Comparison of ENCODE assay signal across 9 mouse cellular contexts in genomic region chr4:53227771-53228170, GRCm38 (mm10).
DNase-seq lines count a peak whose midpoint lies in the region; ATAC-seq and TF ChIP-seq lines count a peak whose summit lies in the region.
"Had no signal": no experiment of that assay in that cellular context is flagged by ENCODE, and none has a peak within 500 bp of the region (broad histone marks: within the 10 kb centered on the region; RNA-seq: fewer than 3 reads in every experiment).

No protein-coding gene starts in this region.

- H3K4me1 ChIP-seq in liver, adult 2 months (ENCODE audit: control insufficient read depth, insufficient read depth, low read length): peaks cover 5% of the 10 kb centered on the region
- no peaks in the 10 kb centered on the region for H3K4me1 ChIP-seq in liver, embryonic 12.5 days

- no peak overlapping the region for H3K4me3 ChIP-seq in liver, adult 2 months (ENCODE audit: insufficient read depth, low read depth, low read length)
- no peak overlapping the region for H3K4me3 ChIP-seq in liver, embryonic 12.5 days
- no peak overlapping the region for H3K4me3 ChIP-seq in left cerebral cortex, adult 2 months
- H3K4me3 ChIP-seq: erythroblast, embryonic 14.5 days had no signal

- H3K9me3 ChIP-seq in liver, embryonic 12.5 days (replicated peaks): no peaks in the 10 kb centered on the region

- DNase-seq in liver, adult 2 months (ENCODE audit: extremely low read depth, low read depth, low spot score): peak; percentile 82
- peak; percentile 95 for DNase-seq in Muller cell, postnatal 12 days (ENCODE audit: inconsistent ontology term)
- peak; percentile 93 for DNase-seq in fat pad, adult 2 months (ENCODE audit: extremely low read depth, low read depth, low spot score)
- peak; percentile 57 for DNase-seq in naive thymus-derived CD4-positive, alpha-beta T cell, adult 2 months (ENCODE audit: low read depth)
- DNase-seq in kidney, adult 18-20 months: no peak
- DNase-seq in testis, postnatal 10 days (ENCODE audit: low spot score): no peak
- no peak for DNase-seq in left cerebral cortex, adult 2 months (ENCODE audit: extremely low spot score in 1 of 2, low spot score in 2 of 2)

- 21% methylated on average over 8 of the region's 8 CpGs for WGBS in liver, adult 2 months
- WGBS in liver, embryonic 12.5 days (ENCODE audit: insufficient replicate concordance): 26% methylated on average over 8 of the region's 8 CpGs

- no peak for ATAC-seq in liver, embryonic 12.5 days

- H3K27me3 ChIP-seq in liver, adult 2 months (ENCODE audit: control insufficient read depth, insufficient read depth, low read length): no peaks in the 10 kb centered on the region
- H3K27me3 ChIP-seq in liver, embryonic 12.5 days (replicated peaks): no peaks in the 10 kb centered on the region

- H3K4me2 ChIP-seq in liver, embryonic 12.5 days: no peak overlapping the region

- TF ChIP-seq CTCF in liver, adult 2 months (IDR thresholded peaks at IDR 0.05; ENCODE audit: low read depth, low read length): no peak
- TF ChIP-seq CTCF in left cerebral cortex, adult 2 months (IDR thresholded peaks at IDR 0.05): no peak

- intact Hi-C loops in left cerebral cortex, adult 2 months (cut with DNase I): no loop called here

- no peak for TF ChIP-seq POLR2A in liver, adult 2 months (IDR thresholded peaks at IDR 0.05; ENCODE audit: extremely low read depth, insufficient read depth, low read length)

- no peaks in the 10 kb centered on the region for H3K79me2 ChIP-seq in liver, adult 2 months (ENCODE audit: control insufficient read depth, insufficient read depth, low read length)

- no peaks in the 10 kb centered on the region for H3K36me3 ChIP-seq in liver, adult 2 months (ENCODE audit: control insufficient read depth, insufficient read depth, low read length)
- no peaks in the 10 kb centered on the region for H3K36me3 ChIP-seq in liver, embryonic 12.5 days

- H3K27ac ChIP-seq in liver, adult 2 months (replicated peaks; ENCODE audit: insufficient read depth, low read depth, low read length): no peak overlapping the region; the same call in 1 of the 2 replicates
- H3K27ac ChIP-seq in liver, embryonic 12.5 days: no peak overlapping the region
- no peak overlapping the region for H3K27ac ChIP-seq in left cerebral cortex, adult 2 months

- H3K9ac ChIP-seq in liver, adult 2 months (ENCODE audit: low read depth, low read length): no peak overlapping the region
- no peak overlapping the region for H3K9ac ChIP-seq in liver, embryonic 12.5 days

Comparison
In these comparisons a context has a peak if more than half of its experiments do, and no peak if none do; other contexts are left out.
1. DNase-seq: peak in liver, adult 2 months (single experiment), Muller cell, postnatal 12 days (single experiment), fat pad, adult 2 months (single experiment) and naive thymus-derived CD4-positive, alpha-beta T cell, adult 2 months (single experiment); none in kidney, adult 18-20 months (single experiment), testis, postnatal 10 days (single experiment) and left cerebral cortex, adult 2 months (0 of 2).